Mouse (Mus musculus): ENCODE measurements around the gene Mrpl49. TPM values are rescaled to one million over a fixed set of nuclear protein-coding genes. Genes with fewer than 3 reads are reported as not detected.
A peak's percentile ranks its signal among the peaks of the same experiment; 100 is the strongest.

Mrpl49 gene
- polyA plus RNA-seq, 1 experiment from 2014 or later, result 79.5 TPM

- peaks cover 8% of the 10 kb centered on the region; the same call in 1 of the 2 replicates for H3K36me3 ChIP-seq (ENCODE audit: control insufficient read depth, insufficient read depth, low read length)
- H3K9ac ChIP-seq (ENCODE audit: low read depth, low read length), result peak overlapping the region; percentile 87
- WGBS, result 23% methylated on average over 5 of the region's 5 CpGs
- no peaks in the 10 kb centered on the region for H3K9me3 ChIP-seq (ENCODE audit: control insufficient read depth, low read length)
- no peaks in the 10 kb centered on the region for H3K27me3 ChIP-seq (replicated peaks; ENCODE audit: control insufficient read depth, insufficient read depth, low read length)
- H3K4me1 ChIP-seq (ENCODE audit: control insufficient read depth, insufficient read depth, low read length), result peaks cover 33% of the 10 kb centered on the region
- ATAC-seq, result no peak
- peak overlapping the region; percentile 83 for H3K4me3 ChIP-seq (ENCODE audit: low read length)
- H3K4me2 ChIP-seq (ENCODE audit: low read depth, low read length), result peak overlapping the region; percentile 80
- H3K27ac ChIP-seq (ENCODE audit: low read length), result peak overlapping the region; percentile 74
Measured at GRCm38 (mm10) chr19:6058513-6058912, 928 bp upstream of the Mrpl49 start.

- peak overlapping the region; percentile 83 for H3K4me3 ChIP-seq (ENCODE audit: low read length)
- peaks cover 19% of the 10 kb centered on the region for H3K4me1 ChIP-seq (ENCODE audit: control insufficient read depth, insufficient read depth, low read length)
- H3K9me3 ChIP-seq (ENCODE audit: control insufficient read depth, low read length), result no peaks in the 10 kb centered on the region
- peak overlapping the region; percentile 87 for H3K9ac ChIP-seq (ENCODE audit: low read depth, low read length)
- ATAC-seq, result no peak
- no peak overlapping the region for H3K27ac ChIP-seq (ENCODE audit: low read length)
- no peaks in the 10 kb centered on the region for H3K27me3 ChIP-seq (replicated peaks; ENCODE audit: control insufficient read depth, insufficient read depth, low read length)
- H3K4me2 ChIP-seq (ENCODE audit: low read depth, low read length), result peak overlapping the region; percentile 55
- peaks cover 21% of the 10 kb centered on the region for H3K36me3 ChIP-seq (ENCODE audit: control insufficient read depth, insufficient read depth, low read length)
- WGBS, result 45% methylated on average over 4 of the region's 4 CpGs
Measured at GRCm38 (mm10) chr19:6056696-6057095, 889 bp downstream of the Mrpl49 start.

GRCm38 (mm10) chr19:6054296-6054695 lies 3.3 kb downstream of the Mrpl49 start:
- no peak for ATAC-seq
- WGBS, result 80% methylated on average over 5 of the region's 5 CpGs
- Histone ChIP-seq H3K4me3 (ENCODE audit: low read length) (no peak overlapping the region), H3K27me3 (replicated peaks; ENCODE audit: control insufficient read depth, insufficient read depth, low read length) (no peaks in the 10 kb centered on the region), H3K36me3 (ENCODE audit: control insufficient read depth, insufficient read depth, low read length) (peaks cover 43% of the 10 kb centered on the region), H3K9me3 (ENCODE audit: control insufficient read depth, low read length) (no peaks in the 10 kb centered on the region), H3K4me2 (ENCODE audit: low read depth, low read length) (no peak overlapping the region), H3K27ac (ENCODE audit: low read length) (no peak overlapping the region), H3K9ac (ENCODE audit: low read depth, low read length) (no peak overlapping the region), H3K4me1 (ENCODE audit: control insufficient read depth, insufficient read depth, low read length) (peaks cover 18% of the 10 kb centered on the region)

GRCm38 (mm10) chr19:6052516-6052915 lies 5.1 kb downstream of the Mrpl49 start:
- Histone ChIP-seq H3K9me3 (ENCODE audit: control insufficient read depth, low read length) (no peaks in the 10 kb centered on the region), H3K27me3 (replicated peaks; ENCODE audit: control insufficient read depth, insufficient read depth, low read length) (no peaks in the 10 kb centered on the region), H3K9ac (ENCODE audit: low read depth, low read length) (no peak overlapping the region), H3K27ac (ENCODE audit: low read length) (no peak overlapping the region), H3K4me2 (ENCODE audit: low read depth, low read length) (no peak overlapping the region), H3K4me1 (ENCODE audit: control insufficient read depth, insufficient read depth, low read length) (peaks cover 20% of the 10 kb centered on the region), H3K36me3 (ENCODE audit: control insufficient read depth, insufficient read depth, low read length) (peaks cover 53% of the 10 kb centered on the region), H3K4me3 (ENCODE audit: low read length) (no peak overlapping the region)
- WGBS, result 86% methylated on average over 7 of the region's 7 CpGs
- no peak for ATAC-seq

- no peak overlapping the region for H3K4me2 ChIP-seq (ENCODE audit: low read depth, low read length)
- H3K27me3 ChIP-seq (replicated peaks; ENCODE audit: control insufficient read depth, insufficient read depth, low read length), result no peaks in the 10 kb centered on the region
- H3K27ac ChIP-seq (ENCODE audit: low read length), result no peak overlapping the region
- no peaks in the 10 kb centered on the region for H3K9me3 ChIP-seq (ENCODE audit: control insufficient read depth, low read length)
- peaks cover 12% of the 10 kb centered on the region for H3K4me1 ChIP-seq (ENCODE audit: control insufficient read depth, insufficient read depth, low read length)
- H3K9ac ChIP-seq (ENCODE audit: low read depth, low read length), result peak overlapping the region; percentile 94; the same call in 1 of the 2 replicates
- 83% methylated on average over 11 of the region's 11 CpGs for WGBS
- H3K36me3 ChIP-seq (ENCODE audit: control insufficient read depth, insufficient read depth, low read length), result peaks cover 46% of the 10 kb centered on the region
- ATAC-seq, result no peak
- no peak overlapping the region for H3K4me3 ChIP-seq (ENCODE audit: low read length)
Measured at GRCm38 (mm10) chr19:6048681-6049410, 8.7 kb downstream of the Mrpl49 start.

GRCm38 (mm10) chr19:6047899-6048166 lies 9.8 kb downstream of the Mrpl49 start:
- H3K4me3 ChIP-seq (ENCODE audit: low read length), result peak overlapping the region; percentile 80
- H3K27ac ChIP-seq (ENCODE audit: low read length), result no peak overlapping the region
- peaks cover 38% of the 10 kb centered on the region for H3K36me3 ChIP-seq (ENCODE audit: control insufficient read depth, insufficient read depth, low read length)
- peak overlapping the region; percentile 94 for H3K9ac ChIP-seq (ENCODE audit: low read depth, low read length)
- WGBS, result 84% methylated on average over 8 of the region's 8 CpGs
- H3K4me1 ChIP-seq (ENCODE audit: control insufficient read depth, insufficient read depth, low read length), result peaks cover 12% of the 10 kb centered on the region
- H3K27me3 ChIP-seq (replicated peaks; ENCODE audit: control insufficient read depth, insufficient read depth, low read length), result no peaks in the 10 kb centered on the region
- no peak for ATAC-seq
- H3K4me2 ChIP-seq (ENCODE audit: low read depth, low read length), result peak overlapping the region; percentile 77
- no peaks in the 10 kb centered on the region for H3K9me3 ChIP-seq (ENCODE audit: control insufficient read depth, low read length)

GRCm38 (mm10) chr19:6047154-6047898 lies 10.3 kb downstream of the Mrpl49 start:
- Histone ChIP-seq H3K36me3 (ENCODE audit: control insufficient read depth, insufficient read depth, low read length) (peaks cover 35% of the 10 kb centered on the region), H3K27me3 (replicated peaks; ENCODE audit: control insufficient read depth, insufficient read depth, low read length) (no peaks in the 10 kb centered on the region), H3K9me3 (ENCODE audit: control insufficient read depth, low read length) (no peaks in the 10 kb centered on the region), H3K27ac (ENCODE audit: low read length) (peak overlapping the region; percentile 99), H3K4me3 (ENCODE audit: low read length) (peak overlapping the region; percentile 80), H3K9ac (ENCODE audit: low read depth, low read length) (peak overlapping the region; percentile 94), H3K4me1 (ENCODE audit: control insufficient read depth, insufficient read depth, low read length) (peaks cover 12% of the 10 kb centered on the region), H3K4me2 (ENCODE audit: low read depth, low read length) (peak overlapping the region; percentile 77)
- WGBS, result under 1% methylated on average over 41 of the region's 44 CpGs
- peak; percentile 34 for ATAC-seq

- under 1% methylated on average over 65 of the region's 65 CpGs for WGBS
- H3K4me1 ChIP-seq (ENCODE audit: control insufficient read depth, insufficient read depth, low read length), result peaks cover 12% of the 10 kb centered on the region
- H3K9me3 ChIP-seq (ENCODE audit: control insufficient read depth, low read length), result no peaks in the 10 kb centered on the region
- ATAC-seq, result peak; percentile 92
- peaks cover 31% of the 10 kb centered on the region for H3K36me3 ChIP-seq (ENCODE audit: control insufficient read depth, insufficient read depth, low read length)
- H3K4me3 ChIP-seq (ENCODE audit: low read length), result peak within 1 kb of the TSS; percentile 80
- no peaks in the 10 kb centered on the region for H3K27me3 ChIP-seq (replicated peaks; ENCODE audit: control insufficient read depth, insufficient read depth, low read length)
- peak within 1 kb of the TSS; percentile 77 for H3K4me2 ChIP-seq (ENCODE audit: low read depth, low read length)
- peak within 1 kb of the TSS; percentile 94 for H3K9ac ChIP-seq (ENCODE audit: low read depth, low read length)
- H3K27ac ChIP-seq (ENCODE audit: low read length), result peak within 1 kb of the TSS; percentile 99
Measured at GRCm38 (mm10) chr19:6046294-6047153, 11.1 kb downstream of the Mrpl49 start, which contains the start of gene Syvn1. TSS of gene Syvn1 (plus strand) at chr19:6046576.

Data from intestine, embryonic 16.5 days (tissue).